Mouse (Mus musculus): ENCODE results near the gene Cd274.

The Cd274 gene

DNA sequence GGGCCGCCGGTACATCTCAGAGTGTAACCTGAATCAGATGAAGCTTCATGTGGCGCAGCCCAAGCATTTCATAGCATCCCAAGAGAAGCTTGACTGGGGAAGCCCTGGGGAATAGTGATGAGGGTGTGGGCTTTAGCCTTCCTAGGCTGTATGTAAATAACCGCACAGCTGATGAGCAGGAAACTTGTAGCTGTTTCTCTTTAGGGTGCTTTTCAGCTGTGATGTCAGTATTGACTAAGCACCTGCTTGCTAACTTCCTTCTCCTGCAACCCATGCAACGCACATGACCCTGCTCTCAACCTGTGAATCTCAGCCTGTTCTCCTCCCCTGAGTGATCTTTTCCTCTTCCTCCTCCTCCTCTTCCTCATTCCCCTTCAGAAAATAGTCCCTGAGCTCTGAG, 3.2 kb upstream of the Cd274 start:
- DNase-seq (ENCODE audit: low spot score), result no peak

DNA sequence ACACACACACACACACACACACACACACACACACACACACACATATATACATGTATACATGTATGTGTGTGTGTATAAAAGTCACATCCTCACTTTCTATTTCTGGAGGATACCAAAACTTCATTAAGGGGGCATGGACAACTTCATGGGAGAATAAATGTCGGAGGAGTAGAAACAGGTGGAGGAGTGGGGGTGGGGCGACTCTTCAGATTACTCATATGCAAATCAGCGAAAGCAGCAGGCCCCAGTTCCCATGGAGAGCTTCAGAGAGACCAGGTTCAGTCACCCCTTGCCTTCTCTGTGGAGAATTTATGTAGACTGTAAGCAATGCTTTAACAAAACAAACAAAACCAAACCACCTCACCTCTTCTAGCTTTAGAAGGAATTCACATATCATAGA, 2.1 kb upstream of the Cd274 start:
- DNase-seq (ENCODE audit: low spot score), result no peak

DNA sequence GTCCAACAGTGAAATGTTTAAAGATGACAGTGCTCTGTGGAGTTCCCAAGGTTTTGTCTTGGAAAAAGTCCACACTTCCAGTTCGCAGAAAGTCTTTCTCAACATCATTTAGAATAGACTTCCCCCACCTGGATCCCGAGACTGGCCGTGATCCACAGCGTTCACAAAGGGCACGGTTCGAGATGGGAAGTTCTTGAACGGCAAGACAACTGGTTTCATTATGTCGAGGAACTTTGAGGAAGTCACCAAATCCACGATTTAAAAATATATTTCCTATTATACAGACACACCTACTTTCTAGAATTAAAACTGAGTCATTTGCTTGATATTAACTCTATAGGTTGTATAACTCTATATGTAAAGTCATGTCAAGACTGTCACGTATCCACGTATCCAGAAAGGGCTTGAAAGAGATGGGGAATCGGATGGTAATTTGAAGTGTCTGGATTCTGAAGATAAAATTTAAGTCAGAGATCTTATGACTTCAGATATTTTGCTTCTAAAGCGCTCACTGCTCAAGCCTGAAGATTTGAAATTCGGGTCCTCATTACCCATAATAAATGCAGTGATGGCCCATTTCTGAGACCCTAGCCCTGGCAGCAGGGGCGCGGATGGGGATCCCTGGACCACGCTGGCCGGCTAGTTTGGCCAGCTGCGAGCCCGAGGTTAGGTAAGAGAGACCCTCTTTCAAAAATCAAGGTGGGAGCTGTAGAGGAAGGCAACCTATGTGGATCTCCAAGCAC, 858 bp upstream of the Cd274 start:
- no peak for DNase-seq (ENCODE audit: low spot score)

DNA sequence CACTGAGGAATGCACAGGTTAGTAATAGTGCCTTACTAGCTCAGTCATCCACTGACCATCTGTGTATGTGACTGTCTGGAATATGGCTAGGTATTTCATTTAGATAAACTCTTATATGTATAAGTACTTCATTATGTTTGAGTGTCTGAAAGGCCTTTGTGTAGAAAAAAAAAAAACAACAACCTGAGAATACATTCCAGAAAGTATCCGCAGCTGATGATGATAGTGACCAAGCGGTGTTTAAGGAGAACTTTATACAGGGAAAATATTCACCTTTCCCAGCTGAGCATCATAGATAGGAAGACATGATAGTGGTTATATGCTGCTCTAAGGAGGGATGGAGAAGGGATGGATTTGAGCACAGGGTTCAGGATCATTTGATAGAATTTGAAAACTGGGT, 786 bp downstream of the Cd274 start:
- no peak for DNase-seq (ENCODE audit: low spot score)

DNA sequence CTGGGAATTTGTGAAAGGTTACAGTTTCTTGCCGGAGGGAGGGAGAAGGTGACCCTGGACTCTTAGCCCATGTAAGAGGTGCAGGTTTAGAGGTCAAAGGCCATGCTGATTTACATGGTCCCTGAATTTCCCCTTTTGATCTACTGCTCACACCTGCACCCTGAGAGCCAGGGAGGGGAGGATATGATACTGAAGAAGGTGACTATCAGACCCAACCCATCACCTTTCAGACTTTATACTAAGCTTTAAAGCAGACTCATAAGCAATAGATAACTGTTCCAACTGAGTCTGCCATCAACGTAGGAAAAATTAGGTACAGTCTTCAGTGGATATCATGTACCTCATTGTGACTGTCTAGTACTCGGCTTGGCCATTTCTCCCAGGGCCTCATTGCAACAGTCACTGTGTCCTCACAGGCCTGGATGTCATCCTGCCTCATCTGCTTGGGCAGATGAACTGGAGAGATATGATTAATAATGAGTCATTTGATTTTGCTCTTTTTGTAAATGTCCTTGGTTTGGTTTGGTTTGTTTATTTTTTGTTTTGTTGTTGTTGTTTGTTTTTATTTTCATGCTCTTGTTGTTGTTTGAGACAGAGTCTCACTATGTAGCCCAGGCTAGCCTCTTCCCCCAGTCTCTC, 1.5 kb downstream of the Cd274 start:
- no peak for DNase-seq (ENCODE audit: low spot score)

DNA sequence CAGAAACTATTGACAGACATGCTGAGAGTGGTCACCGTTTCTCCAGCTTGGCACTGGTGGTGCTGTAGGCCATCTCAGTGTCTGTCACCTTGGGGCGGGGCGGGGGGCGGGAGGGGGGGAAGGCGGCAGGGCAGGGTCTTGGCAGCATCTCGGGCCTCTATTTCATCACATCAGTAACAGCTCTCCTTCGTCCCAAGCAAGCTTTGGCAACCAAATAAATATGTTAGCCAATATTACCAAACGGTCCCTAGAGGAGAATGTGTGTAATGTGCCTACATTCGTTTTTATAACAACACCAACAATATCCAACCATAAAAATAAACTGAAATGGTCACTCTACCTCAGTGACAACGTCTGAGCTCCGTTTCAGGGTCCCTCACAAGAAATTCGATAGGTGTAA, 2.9 kb downstream of the Cd274 start:
- no peak for DNase-seq (ENCODE audit: low spot score)

DNA sequence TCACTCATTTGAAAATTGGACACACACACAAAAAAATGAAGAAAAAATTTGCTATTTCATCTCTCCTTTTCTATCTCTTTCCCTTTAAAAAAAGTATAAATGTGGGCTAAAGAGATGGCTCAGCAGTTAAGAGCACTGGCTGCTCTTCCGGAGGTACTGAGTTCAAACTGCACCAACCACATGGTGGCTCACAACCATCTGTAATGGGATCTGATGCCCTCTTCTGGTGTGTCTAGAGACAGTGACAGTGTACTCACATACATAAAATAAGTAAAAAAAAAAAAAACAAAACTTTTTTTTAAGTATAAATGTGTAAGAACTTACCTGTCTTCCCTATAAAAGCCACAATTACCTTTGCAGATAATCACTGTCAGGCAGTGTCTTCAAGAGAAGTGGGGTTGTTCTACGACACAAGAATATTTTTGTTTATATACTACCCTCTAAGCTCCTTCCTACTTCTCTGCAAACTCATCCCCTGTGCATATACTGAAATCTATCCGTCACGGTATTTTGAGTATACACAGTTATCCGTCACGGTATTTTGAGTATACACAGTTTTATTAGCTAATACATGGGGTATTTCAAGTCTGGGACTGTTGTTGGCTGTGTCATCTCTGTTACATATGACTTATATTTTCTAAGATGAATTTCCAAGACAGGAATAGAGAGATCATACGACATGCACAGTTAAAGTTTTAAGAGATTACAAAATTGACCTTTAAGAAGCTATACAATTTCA, 3.5 kb downstream of the Cd274 start:
- no peak for DNase-seq (ENCODE audit: low spot score)

DNA sequence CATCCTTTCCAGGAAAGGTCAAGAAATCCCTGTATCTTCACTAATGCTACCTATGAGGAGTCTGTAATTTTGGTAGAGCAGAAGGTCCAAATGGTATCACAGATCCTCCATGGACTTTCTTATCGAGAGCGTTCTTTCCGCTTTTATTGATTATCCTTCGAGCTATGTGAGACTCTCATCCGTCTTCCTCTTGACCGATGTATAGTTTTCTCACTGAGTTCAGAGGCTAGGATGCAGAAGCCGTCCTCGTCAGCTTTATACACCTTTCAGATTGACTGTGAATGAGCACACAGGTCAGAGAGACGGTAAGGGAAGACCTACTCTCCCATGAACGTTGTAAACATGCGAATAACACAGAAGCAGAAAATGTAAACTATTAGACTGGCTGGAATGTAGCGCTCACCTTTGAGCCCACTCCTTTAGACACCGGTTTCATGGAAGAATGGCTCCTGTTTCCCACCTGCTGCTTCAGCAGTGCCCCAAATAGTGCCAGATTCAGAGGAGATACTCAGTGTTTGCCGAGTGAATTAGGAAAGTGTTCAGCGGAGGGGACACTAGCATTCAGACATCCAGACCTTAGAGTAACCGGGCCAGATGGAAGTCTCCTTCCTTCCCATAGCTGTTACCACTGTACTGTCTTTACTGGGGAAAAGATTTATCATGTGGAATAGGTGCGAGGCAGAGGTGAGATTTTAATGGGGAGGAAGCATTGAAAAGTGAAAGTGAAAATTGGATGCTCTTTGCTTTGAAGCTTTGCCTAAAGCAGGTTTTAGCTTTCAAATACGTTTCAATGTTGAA, 4.2 kb downstream of the Cd274 start:
- no peak for DNase-seq (ENCODE audit: low spot score)

DNA sequence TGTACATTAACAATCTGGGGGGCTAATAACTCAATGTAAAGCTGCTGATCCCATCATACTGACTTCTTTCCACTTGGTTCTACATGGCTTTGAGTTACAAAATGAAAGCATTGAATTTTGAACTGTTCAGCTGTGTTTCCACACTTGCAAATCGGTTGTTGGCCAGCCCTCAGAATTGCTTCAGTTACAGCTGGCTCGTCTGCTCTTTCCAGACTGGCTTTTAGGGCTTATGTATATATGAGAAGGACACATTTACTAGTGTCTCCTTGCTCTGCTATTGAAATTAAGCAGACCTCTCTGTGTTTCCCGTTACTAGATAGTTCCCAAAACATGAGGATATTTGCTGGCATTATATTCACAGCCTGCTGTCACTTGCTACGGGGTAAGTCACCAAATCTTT, 4.9 kb downstream of the Cd274 start:
- DNase-seq (ENCODE audit: low spot score), result no peak

DNA sequence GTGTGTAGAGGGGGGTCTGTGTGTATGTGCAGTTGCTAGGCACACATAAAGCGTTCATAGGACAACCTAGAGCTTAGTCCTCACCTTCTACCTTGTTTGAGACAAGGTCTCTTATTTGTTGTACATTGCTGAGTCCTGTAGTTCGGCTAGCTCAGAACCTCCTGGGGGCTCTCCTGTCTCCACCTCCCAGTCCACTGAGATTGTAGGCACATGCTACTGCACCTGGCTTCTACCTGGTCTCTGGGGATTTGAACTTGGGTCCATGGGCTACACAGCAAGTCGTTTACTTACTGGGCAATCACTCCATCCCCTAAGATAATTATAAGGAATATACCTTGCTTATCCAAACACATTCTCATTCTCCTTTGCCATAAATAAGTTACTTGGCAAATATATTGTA, 5.4 kb downstream of the Cd274 start:
- DNase-seq (ENCODE audit: low spot score), result no peak

DNA sequence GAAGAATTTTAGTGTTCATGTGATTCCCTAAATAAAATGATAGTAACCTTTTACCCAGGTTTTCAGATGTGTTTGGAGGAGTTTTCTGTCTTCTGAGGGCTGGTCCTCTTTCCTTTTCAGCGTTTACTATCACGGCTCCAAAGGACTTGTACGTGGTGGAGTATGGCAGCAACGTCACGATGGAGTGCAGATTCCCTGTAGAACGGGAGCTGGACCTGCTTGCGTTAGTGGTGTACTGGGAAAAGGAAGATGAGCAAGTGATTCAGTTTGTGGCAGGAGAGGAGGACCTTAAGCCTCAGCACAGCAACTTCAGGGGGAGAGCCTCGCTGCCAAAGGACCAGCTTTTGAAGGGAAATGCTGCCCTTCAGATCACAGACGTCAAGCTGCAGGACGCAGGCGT, 6.2 kb downstream of the Cd274 start:
- DNase-seq (ENCODE audit: low spot score), result no peak

DNA sequence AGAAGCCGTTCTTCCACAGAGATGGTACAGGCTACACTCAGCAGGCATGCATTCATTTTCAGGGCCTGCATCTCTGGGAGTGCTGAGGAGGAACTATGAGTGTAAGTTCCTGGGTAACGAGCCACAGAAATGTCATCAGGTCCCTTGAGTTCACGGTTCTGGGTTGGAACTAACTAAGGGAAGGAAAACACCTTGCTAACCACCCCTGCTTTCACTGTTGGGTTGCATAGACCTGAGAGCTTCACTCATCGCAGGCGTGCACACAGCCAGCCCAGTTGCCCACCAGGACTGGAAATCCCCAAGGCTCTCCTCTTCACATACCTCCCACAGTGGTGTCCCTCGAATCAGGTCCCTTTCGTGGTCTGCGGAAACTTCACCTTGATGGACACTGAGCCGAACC, 7.7 kb downstream of the Cd274 start:
- DNase-seq (ENCODE audit: low spot score), result no peak

DNA sequence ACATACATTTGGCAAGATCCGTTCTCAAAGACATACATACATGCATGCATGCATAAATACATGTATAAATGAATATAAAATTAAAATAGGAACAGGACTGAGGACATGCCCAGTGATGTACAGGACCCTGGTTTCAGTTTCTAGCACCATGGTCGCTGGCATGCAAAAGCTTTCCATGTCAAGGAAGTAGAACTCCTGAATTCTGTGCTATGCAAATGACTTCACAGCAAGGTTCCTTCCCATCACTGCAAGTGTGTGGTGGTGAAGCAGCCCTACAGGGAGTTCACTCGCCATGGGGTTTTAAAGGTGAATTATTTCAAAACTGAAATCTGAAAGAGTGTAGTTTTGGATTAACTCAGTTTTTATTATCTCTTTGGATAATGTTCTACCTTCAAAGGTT, 9.1 kb downstream of the Cd274 start:
- DNase-seq (ENCODE audit: low spot score), result no peak

DNA sequence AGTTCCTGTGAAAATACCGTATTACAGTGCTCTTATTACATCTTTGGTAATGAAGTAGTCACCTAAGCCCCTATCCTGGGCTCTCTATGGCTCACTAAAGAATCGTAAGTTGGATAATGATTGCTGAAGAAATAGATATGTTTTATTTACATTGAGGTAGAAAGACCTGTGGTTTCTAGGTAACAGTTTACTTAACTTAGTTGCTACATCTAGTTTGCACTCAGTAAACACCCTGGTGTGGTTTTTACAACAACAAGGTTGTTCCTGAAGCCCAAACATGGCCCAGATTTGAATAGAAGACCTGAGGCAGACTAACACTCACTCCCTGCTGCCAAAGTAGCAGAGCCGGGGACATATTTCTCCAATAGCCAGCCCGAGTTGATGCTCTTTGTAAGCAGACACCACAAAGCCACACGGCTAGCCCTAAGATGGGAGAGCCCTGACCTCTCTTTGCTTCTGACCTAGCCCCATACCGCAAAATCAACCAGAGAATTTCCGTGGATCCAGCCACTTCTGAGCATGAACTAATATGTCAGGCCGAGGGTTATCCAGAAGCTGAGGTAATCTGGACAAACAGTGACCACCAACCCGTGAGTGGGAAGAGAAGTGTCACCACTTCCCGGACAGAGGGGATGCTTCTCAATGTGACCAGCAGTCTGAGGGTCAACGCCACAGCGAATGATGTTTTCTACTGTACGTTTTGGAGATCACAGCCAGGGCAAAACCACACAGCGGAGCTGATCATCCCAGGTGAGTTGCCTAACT, 12.8 kb downstream of the Cd274 start:
- no peak for DNase-seq (ENCODE audit: low spot score)

DNA sequence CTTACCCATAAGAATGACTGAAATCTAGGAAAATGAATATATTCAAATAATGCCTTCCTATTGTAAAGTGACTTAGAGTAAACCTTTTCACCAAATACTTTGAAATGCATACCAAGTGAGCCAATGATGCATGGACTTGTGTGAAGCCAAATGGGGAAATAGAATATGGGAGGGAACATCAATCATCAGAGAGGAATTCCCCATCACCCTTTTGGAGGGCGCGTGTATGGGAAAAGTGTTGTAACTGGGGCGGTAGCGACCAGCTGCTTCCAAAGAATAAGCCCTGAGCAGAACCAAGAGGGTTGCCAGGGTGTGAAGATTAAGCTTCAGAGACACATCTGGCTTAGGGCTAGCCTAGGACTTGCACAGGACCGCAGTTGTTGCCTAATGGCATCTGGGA, 16.1 kb downstream of the Cd274 start:
- no peak for DNase-seq (ENCODE audit: low spot score)

DNA sequence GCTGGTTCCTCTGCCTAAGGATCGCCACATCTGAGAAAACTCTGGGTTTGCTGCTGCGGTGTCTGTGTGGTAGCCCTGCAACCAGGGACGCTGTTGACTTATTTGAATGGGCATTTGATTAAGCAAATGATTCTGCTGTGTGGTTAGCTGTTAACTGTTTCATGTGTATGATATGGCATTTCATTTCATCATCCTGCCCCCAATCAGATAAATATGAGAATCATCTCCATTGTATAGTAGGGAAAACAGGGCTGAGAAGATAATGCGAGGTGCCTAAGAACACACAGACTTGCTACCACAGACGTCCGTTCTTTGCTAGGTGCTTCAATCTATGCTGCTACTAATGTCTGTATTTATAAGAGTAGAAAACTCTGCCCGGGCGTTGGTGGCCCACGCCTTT, 17.2 kb downstream of the Cd274 start:
- DNase-seq (ENCODE audit: low spot score), result no peak

DNA sequence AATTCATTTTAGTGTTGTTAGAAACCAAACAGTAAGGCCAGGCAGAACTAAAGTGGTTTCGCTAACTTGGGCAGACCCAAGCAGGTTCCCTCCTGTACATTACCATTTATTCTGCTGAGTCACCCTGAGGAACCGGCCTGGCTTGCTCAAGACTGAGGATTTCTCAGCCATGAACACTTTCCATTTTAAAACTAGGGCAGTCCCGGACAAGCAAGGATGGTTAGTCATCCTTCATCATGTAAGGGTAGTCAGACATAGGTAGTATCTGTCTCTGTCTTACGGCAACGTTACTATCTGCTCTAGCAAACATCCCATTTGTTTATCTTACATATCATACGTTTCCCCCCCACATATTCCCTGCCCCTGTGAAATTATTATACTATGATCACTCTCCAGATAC, 17.7 kb downstream of the Cd274 start:
- DNase-seq (ENCODE audit: low spot score), result no peak

DNA sequence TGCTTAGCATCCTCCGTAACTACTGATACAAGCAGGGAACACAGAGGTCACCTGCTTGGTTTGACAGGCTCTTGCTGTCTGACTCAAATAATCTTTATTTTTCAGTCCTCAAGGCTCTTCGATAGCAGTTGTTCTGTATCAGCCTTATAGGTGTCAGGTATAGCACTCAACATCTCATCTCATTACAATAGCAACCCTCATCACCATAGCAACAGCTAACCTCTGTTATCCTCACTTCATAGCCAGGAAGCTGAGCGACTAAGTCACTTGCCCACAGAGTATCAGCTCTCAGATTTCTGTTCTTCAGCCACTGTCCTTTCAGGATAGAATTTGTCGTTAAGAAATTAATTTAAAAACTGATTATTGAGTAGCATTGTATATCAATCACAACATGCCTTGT, 18.6 kb downstream of the Cd274 start:
- DNase-seq (ENCODE audit: low spot score), result no peak

DNA sequence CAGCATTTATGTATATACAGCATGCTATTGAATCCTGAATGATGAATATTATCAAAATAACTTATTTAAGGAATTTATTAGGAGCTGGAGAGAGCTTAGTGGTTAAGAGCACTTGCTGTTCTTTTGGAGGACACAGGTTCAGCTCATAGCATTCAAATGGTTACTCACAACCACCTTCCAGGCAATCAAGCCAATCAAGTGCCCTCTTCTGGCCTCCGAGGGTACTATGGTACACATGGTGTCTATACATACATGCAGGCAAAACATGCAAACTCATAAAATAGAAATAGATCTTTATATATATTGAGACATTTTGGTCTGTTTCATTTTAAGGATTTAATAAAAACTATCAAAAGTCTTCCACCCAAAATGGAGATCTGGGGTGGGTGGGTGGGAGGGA, 21.6 kb downstream of the Cd274 start:
- DNase-seq (ENCODE audit: low spot score), result no peak

DNA sequence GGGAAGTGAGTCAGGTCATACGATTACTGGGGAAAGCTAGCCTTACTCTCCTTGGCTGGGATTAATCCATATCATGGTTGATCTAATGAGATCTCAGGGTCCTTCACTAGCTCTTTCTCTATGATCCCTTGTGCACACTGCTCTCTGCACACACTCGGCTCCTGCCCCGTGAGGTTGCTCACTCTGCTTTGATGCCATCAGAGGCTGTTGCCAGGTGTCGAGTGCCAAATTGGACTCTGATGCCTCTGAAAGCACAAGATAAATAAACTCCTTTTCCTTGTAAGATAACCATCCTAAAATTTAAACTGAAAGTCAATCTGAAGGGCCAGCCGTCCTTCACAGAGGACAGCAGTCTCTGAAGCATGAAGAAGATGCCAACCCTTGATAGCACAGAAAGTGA, 23.2 kb downstream of the Cd274 start:
- DNase-seq (ENCODE audit: low spot score), result no peak

DNA sequence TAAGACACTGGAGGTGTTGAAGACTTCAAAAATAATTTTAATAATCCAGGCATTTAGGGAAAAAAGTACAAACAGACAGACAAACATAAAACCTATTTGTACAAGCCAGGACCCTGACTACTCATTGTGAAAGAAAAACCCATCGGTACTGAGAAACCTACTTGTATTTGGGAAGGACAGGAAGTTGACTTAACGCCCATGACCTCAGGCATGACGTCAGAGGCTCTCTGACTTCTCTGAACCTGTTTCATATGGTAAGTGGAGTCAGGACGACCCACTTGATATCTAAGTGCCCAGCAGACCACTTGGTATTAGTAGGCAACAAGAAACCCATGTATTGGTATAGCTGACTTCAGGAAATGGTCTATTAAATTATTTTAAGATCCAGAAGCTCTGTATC, 24.0 kb downstream of the Cd274 start:
- no peak for DNase-seq (ENCODE audit: low spot score)

DNA sequence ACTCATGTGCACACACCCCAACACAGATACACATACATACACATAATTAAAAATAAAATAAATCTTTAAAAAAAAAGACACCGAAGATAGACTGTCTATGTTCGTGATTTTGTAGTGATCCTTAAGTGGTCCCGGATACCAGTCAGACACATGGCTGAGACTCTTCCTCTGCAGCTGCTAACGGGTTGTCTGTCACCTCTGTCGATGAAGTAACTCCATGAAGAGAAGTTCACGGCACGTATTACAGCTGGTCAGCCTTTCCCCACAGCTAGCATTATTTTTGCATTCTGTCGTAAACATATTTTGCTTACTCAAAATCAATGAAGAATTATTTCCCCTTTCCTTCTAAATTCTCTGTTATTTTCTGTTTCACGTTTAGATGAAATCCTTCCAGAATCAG, 26.1 kb downstream of the Cd274 start:
- DNase-seq (ENCODE audit: low spot score), result no peak

Measured in left cerebral cortex, adult 11 months (tissue).